Mouse (Mus musculus): Measurements from ENCODE around the gene Foxo6.

GRCm38 (mm10) chr4:120334316-120334715 lies 47.2 kb upstream of the Foxo6 start:
- TF ChIP-seq CTCF (IDR thresholded peaks at IDR 0.05; ENCODE audit: low read depth, low read length) (no peak), POLR2A (IDR thresholded peaks at IDR 0.05; ENCODE audit: insufficient read depth, low read length) (no peak), EP300 (IDR thresholded peaks at IDR 0.05; ENCODE audit: insufficient read depth, low read depth, low read length) (no peak)
